Mouse (Mus musculus): ENCODE data around the gene Trim34b.
A peak's percentile ranks its signal among the peaks of the same experiment; 100 is the strongest.
"Not testable (repeated sequence)": the region's sequence is repeated elsewhere in the genome, so short reads cannot be mapped to it uniquely, and the experiment has no call there.

The Trim34b gene

GRCm38 (mm10) chr7:104329171-104329570 lies at the start of gene Trim34b:
Trim34b (plus strand) TSS chr7:104329471.
- DNase-seq (ENCODE audit: low read depth in 1 of 2, low spot score in 2 of 2): not testable (repeated sequence)

DNA sequence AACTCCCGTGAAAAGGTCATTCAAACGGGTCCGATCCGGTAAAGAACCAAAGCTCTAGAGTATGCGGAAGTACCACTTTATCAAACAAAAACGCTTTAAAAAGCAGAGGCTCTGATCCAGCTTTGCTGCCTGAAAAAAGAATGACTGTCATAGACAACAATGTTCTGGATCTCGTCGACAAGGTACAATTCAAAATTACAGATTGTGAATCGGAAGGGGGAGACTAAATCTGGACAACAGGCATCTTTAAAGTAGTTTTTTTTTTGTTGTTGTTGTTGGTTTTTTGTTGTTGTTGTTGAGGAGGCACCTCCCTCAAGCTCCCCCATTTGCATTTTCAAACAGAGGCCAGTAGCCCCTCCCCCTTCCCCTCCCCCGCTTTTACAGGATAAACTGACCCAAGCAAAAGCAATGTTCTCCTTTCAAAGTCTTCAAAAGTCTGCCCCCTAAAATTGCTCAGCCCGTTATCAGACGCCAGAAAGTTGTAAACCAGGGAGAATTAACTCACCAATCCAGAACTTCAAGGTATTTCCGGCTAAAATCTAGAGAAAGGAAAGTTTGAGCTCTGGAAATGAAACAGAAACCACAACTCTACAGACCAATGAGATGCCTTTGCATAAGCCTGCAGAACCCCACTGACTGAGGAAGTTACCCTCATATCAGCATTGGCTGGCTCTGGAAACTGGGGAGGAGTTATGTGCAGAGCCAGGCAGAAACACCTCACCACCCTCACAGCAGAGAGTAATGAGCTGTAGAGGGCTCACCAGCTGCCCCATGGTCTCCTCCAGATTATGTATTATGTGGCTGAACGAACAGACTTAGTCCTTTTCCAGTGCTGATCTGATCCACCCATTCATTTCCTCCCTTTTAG lies 41.5 kb upstream of the Trim34b start, which contains the start of gene Trim5:
Trim5 (minus strand) TSS at position 519 of the 868 bp plus-strand sequence.
- DNase-seq (ENCODE audit: low read depth in 1 of 2, low spot score in 2 of 2): peak in 1 of 2 experiments; percentile 6

DNA sequence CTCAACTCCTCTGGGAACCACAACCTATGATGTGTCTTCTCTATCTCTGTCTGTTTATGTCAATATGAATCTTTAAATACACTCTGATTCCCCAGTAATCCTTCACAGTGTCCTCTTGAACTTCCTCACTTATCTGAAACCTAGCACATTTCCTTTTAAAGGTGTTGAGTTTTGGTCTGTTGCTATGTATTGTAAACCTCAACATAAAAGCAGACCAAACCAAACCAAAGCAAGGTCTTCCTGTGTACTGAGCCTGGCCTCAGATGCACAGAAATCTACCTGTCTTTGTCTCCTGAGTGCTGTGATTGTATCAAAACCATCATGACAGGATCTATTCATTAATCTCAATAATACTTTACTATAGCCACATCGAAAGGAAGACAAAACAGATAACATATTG lies 38.6 kb upstream of the Trim34b start:
- no peak for DNase-seq (ENCODE audit: low read depth in 1 of 2, low spot score in 2 of 2)

DNA sequence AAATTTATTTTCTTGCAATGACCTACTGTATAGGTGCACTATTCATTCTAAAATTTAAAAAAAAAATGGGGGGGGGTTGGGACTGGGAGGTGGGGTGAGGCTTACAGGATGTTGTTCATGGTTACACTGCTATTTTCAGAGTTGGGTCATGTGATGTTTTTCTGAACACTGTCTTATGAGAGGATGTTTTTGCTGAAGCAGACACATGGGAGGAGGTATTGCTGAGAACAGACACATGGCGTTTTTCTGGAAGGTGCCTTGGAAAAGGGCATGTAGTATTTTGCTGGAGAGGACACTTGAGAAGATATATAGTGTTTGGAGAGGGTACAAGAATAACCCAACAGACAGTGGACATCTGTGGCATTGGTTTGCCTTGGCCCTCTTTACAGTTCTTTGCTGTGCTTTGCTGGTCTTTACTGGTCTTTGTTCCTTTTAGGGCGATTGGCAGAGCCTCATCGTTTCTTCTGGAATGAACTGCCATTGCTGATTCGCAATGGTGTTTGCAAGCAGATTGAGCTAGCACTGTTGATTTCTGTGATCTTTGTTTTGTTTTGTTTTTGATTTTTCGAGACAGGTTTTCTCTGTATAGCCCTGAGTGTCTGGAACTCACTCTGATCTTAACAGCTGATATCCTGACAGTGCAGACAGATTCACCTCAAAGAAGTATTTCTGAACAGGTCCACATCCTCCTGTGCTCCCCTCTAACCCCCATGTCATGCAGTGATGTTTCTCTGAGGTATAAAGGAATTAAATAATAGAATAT lies 37.5 kb upstream of the Trim34b start:
- no peak for DNase-seq (ENCODE audit: low read depth in 1 of 2, low spot score in 2 of 2)

GRCm38 (mm10) chr7:104314796-104315353 lies 14.4 kb upstream of the Trim34b start:
- peak in 1 of 2 experiments; percentile 17 for DNase-seq (ENCODE audit: low read depth in 1 of 2, low spot score in 2 of 2)

DNA sequence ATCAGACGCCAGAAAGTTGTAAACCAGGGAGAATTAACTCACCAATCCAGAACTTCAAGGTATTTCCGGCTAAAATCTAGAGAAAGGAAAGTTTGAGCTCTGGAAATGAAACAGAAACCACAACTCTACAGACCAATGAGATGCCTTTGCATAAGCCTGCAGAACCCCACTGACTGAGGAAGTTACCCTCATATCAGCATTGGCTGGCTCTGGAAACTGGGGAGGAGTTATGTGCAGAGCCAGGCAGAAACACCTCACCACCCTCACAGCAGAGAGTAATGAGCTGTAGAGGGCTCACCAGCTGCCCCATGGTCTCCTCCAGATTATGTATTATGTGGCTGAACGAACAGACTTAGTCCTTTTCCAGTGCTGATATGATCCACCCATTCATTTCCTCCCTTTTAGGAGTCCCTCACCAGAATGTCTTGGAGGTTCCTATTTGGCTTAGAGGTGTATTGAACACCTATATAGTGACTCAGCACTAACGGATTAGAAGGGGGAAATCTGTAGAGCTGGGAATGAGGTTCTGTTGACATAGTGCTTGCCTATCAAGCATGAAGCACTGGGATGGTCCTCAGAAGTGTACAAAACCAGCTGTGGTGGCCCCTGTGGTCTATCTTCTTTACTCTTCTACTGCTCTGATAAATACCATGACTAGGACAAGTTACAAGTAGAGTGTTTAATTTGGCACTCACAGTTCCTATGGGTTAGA lies 13.7 kb upstream of the Trim34b start, which contains the start of gene Trim12a:
Trim12a (minus strand) TSS at position 98 of the 712 bp plus-strand sequence.
- not testable (repeated sequence) for DNase-seq (ENCODE audit: low read depth in 1 of 2, low spot score in 2 of 2)

- DNase-seq (ENCODE audit: low read depth in 1 of 2, low spot score in 2 of 2): no peak
Measured at GRCm38 (mm10) chr7:104322028-104322427, 7.2 kb upstream of the Trim34b start.

DNA sequence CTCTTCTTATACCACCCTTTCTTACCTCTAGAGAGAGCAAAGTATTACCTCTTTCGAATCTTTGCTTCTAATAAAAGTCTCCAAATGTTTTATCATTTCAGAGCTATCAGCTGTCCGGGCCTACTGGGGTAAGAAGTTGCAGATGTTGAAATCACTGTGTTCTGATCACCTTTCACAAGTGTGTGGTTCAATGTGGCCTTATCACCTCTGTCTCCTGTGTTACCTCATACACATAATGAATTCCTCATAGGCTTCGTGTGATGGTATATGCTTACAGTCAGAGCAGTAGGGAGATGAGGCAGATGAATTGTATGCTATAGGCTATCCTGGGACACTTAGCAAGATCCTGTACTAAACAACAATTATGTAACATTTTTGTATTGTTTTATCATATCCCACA lies 6.3 kb downstream of the Trim34b start:
- not testable (repeated sequence) for DNase-seq (ENCODE audit: low read depth in 1 of 2, low spot score in 2 of 2)

GRCm38 (mm10) chr7:104340744-104341143 lies 11.5 kb downstream of the Trim34b start:
- not testable (repeated sequence) for DNase-seq (ENCODE audit: low read depth in 1 of 2, low spot score in 2 of 2)

GRCm38 (mm10) chr7:104348043-104348442 lies 18.8 kb downstream of the Trim34b start:
- DNase-seq (ENCODE audit: low read depth in 1 of 2, low spot score in 2 of 2): not testable (repeated sequence)

GRCm38 (mm10) chr7:104352717-104353599 lies 23.7 kb downstream of the Trim34b start, which contains the start of gene Trim12c:
Trim12c (minus strand) TSS chr7:104353362.
- DNase-seq (ENCODE audit: low read depth in 1 of 2, low spot score in 2 of 2): peak; percentile 55

- DNase-seq (ENCODE audit: low read depth in 1 of 2, low spot score in 2 of 2): no peak
Measured at GRCm38 (mm10) chr7:104353600-104353967, 24.3 kb downstream of the Trim34b start.

- DNase-seq (ENCODE audit: low read depth in 1 of 2, low spot score in 2 of 2): no peak
Measured at GRCm38 (mm10) chr7:104366339-104366738, 37.1 kb downstream of the Trim34b start.

- peak; percentile 41 to 53 for DNase-seq (ENCODE audit: low read depth in 1 of 2, low spot score in 2 of 2)
Measured at GRCm38 (mm10) chr7:104369736-104370414, 40.6 kb downstream of the Trim34b start, which contains the start of gene Trim30b. Trim30b (minus strand) TSS chr7:104369884.
